Mouse (Mus musculus): ENCODE data around the gene Plau.

Gene Plau

GRCm38 (mm10) chr14:20836171-20836904, at the start of gene Plau:
Gene Plau (plus strand): TSS chr14:20836660.
- peak; percentile 45 for DNase-seq (ENCODE audit: low read depth, low spot score)

GRCm38 (mm10) chr14:20788151-20788550, 48.3 kb upstream of the Plau start:
- DNase-seq (ENCODE audit: low read depth, low spot score): no peak

- no peak for DNase-seq (ENCODE audit: low read depth, low spot score)
Measured at GRCm38 (mm10) chr14:20789593-20789992, 46.9 kb upstream of the Plau start.

- no peak for DNase-seq (ENCODE audit: low read depth, low spot score)
Measured at GRCm38 (mm10) chr14:20790445-20790844, 46.0 kb upstream of the Plau start.

GRCm38 (mm10) chr14:20790996-20791395, 45.5 kb upstream of the Plau start:
- no peak for DNase-seq (ENCODE audit: low read depth, low spot score)

- DNase-seq (ENCODE audit: low read depth, low spot score): peak; percentile 10
Measured at GRCm38 (mm10) chr14:20791511-20792242, 44.8 kb upstream of the Plau start.

- no peak for DNase-seq (ENCODE audit: low read depth, low spot score)
Measured at GRCm38 (mm10) chr14:20792243-20792921, 44.1 kb upstream of the Plau start.

GRCm38 (mm10) chr14:20792922-20793757, 43.3 kb upstream of the Plau start:
- peak; percentile 51 for DNase-seq (ENCODE audit: low read depth, low spot score)

- peak; percentile 81 for DNase-seq (ENCODE audit: low read depth, low spot score)
Measured at GRCm38 (mm10) chr14:20793758-20794531, 42.5 kb upstream of the Plau start, which contains the start of gene Camk2g. Gene Camk2g (minus strand): TSS chr14:20794088.

- no peak for DNase-seq (ENCODE audit: low read depth, low spot score)
Measured at GRCm38 (mm10) chr14:20794589-20794988, 41.9 kb upstream of the Plau start.

- DNase-seq (ENCODE audit: low read depth, low spot score): no peak
Measured at GRCm38 (mm10) chr14:20795423-20796152, 40.9 kb upstream of the Plau start.

GRCm38 (mm10) chr14:20796170-20796569, 40.3 kb upstream of the Plau start:
- DNase-seq (ENCODE audit: low read depth, low spot score): no peak

- DNase-seq (ENCODE audit: low read depth, low spot score): no peak
Measured at GRCm38 (mm10) chr14:20796643-20797042, 39.8 kb upstream of the Plau start.

- DNase-seq (ENCODE audit: low read depth, low spot score): no peak
Measured at GRCm38 (mm10) chr14:20798300-20798699, 38.2 kb upstream of the Plau start.

- peak; percentile 88 for DNase-seq (ENCODE audit: low read depth, low spot score)
Measured at GRCm38 (mm10) chr14:20798761-20799160, 37.7 kb upstream of the Plau start.

- no peak for DNase-seq (ENCODE audit: low read depth, low spot score)
Measured at GRCm38 (mm10) chr14:20802926-20803605, 33.4 kb upstream of the Plau start.

GRCm38 (mm10) chr14:20803606-20803938, 32.9 kb upstream of the Plau start:
- DNase-seq (ENCODE audit: low read depth, low spot score): peak; percentile 82

GRCm38 (mm10) chr14:20804481-20804880, 32.0 kb upstream of the Plau start:
- no peak for DNase-seq (ENCODE audit: low read depth, low spot score)

GRCm38 (mm10) chr14:20804964-20805672, 31.3 kb upstream of the Plau start:
- no peak for DNase-seq (ENCODE audit: low read depth, low spot score)
